Mouse (Mus musculus): ENCODE measurements at regions not wholly inside any gene's neighbourhood (a gene's known extent, or its start where the extent isn't known, plus 50 kb on each side); places are given as distances from the start of the nearest gene placed in this dataset.
A peak's percentile ranks its signal among the peaks of the same experiment; 100 is the strongest.

GRCm38 (mm10) chr2:92735784-92736183, 136.3 kb downstream of the Chst1 start:
- no peaks in the 10 kb centered on the region; the same call in 1 of the 2 replicates for H3K4me1 ChIP-seq (ENCODE audit: control insufficient read depth, insufficient read depth)
- TF ChIP-seq EP300 (IDR thresholded peaks at IDR 0.05; ENCODE audit: low read depth) (no peak), CTCF (IDR thresholded peaks at IDR 0.05; ENCODE audit: low read depth) (no peak)
- WGBS = 69% methylated on average over 5 of the region's 5 CpGs
- no peak for ATAC-seq (ENCODE audit: insufficient read depth, low read depth)
- no peak overlapping the region for H3K9ac ChIP-seq (replicated peaks; ENCODE audit: low read depth, low read length)
- H3K36me3 ChIP-seq (replicated peaks; ENCODE audit: control insufficient read depth, insufficient read depth, low read length) = no peaks in the 10 kb centered on the region
- DNase-seq (ENCODE audit: low spot score) = no peak
- H3K9me3 ChIP-seq (replicated peaks; ENCODE audit: control insufficient read depth, low read length) = no peaks in the 10 kb centered on the region
- H3K27me3 ChIP-seq (ENCODE audit: control insufficient read depth, insufficient read depth, low read length) = no peaks in the 10 kb centered on the region
- H3K27ac ChIP-seq (ENCODE audit: low read depth) = no peak overlapping the region
- H3K4me3 ChIP-seq (ENCODE audit: low read depth, low read length) = no peak overlapping the region
- no peak overlapping the region for H3K4me2 ChIP-seq (ENCODE audit: low read depth, low read length)

GRCm38 (mm10) chr2:92737301-92737700, 137.8 kb downstream of the Chst1 start:
- Histone ChIP-seq H3K27me3 (ENCODE audit: control insufficient read depth, insufficient read depth, low read length) (no peaks in the 10 kb centered on the region), H3K36me3 (replicated peaks; ENCODE audit: control insufficient read depth, insufficient read depth, low read length) (no peaks in the 10 kb centered on the region), H3K9ac (replicated peaks; ENCODE audit: low read depth, low read length) (no peak overlapping the region), H3K27ac (ENCODE audit: low read depth) (no peak overlapping the region), H3K9me3 (replicated peaks; ENCODE audit: control insufficient read depth, low read length) (no peaks in the 10 kb centered on the region), H3K4me1 (ENCODE audit: control insufficient read depth, insufficient read depth) (no peaks in the 10 kb centered on the region; the same call in 1 of the 2 replicates), H3K4me3 (ENCODE audit: low read depth, low read length) (no peak overlapping the region), H3K4me2 (ENCODE audit: low read depth, low read length) (no peak overlapping the region)
- no peak for ATAC-seq (ENCODE audit: insufficient read depth, low read depth)
- 81% methylated on average over 1 of the region's 1 CpGs for WGBS
- TF ChIP-seq CTCF (IDR thresholded peaks at IDR 0.05; ENCODE audit: low read depth) = no peak
- TF ChIP-seq EP300 (IDR thresholded peaks at IDR 0.05; ENCODE audit: low read depth) = no peak
- no peak for DNase-seq (ENCODE audit: low spot score)

- no peak overlapping the region for H3K27ac ChIP-seq (ENCODE audit: low read depth)
- H3K4me3 ChIP-seq (ENCODE audit: low read depth, low read length) = no peak overlapping the region
- peaks cover 8% of the 10 kb centered on the region; the same call in 1 of the 2 replicates for H3K4me1 ChIP-seq (ENCODE audit: control insufficient read depth, insufficient read depth)
- TF ChIP-seq CTCF (IDR thresholded peaks at IDR 0.05; ENCODE audit: low read depth) = no peak
- TF ChIP-seq EP300 (IDR thresholded peaks at IDR 0.05; ENCODE audit: low read depth) = no peak
- 51% methylated on average over 4 of the region's 4 CpGs for WGBS
- DNase-seq (ENCODE audit: low spot score) (no peak), ATAC-seq (ENCODE audit: insufficient read depth, low read depth) (no peak)
- no peaks in the 10 kb centered on the region for H3K27me3 ChIP-seq (ENCODE audit: control insufficient read depth, insufficient read depth, low read length)
- no peaks in the 10 kb centered on the region for H3K9me3 ChIP-seq (replicated peaks; ENCODE audit: control insufficient read depth, low read length)
- no peak overlapping the region for H3K9ac ChIP-seq (replicated peaks; ENCODE audit: low read depth, low read length)
- no peaks in the 10 kb centered on the region for H3K36me3 ChIP-seq (replicated peaks; ENCODE audit: control insufficient read depth, insufficient read depth, low read length)
- H3K4me2 ChIP-seq (ENCODE audit: low read depth, low read length) = no peak overlapping the region
Measured at GRCm38 (mm10) chr2:92739576-92739975, 140.1 kb downstream of the Chst1 start.

- Histone ChIP-seq H3K9me3 (replicated peaks; ENCODE audit: control insufficient read depth, low read length) (no peaks in the 10 kb centered on the region), H3K27me3 (ENCODE audit: control insufficient read depth, insufficient read depth, low read length) (no peaks in the 10 kb centered on the region), H3K4me3 (ENCODE audit: low read depth, low read length) (no peak overlapping the region), H3K27ac (ENCODE audit: low read depth) (no peak overlapping the region), H3K4me2 (ENCODE audit: low read depth, low read length) (no peak overlapping the region), H3K4me1 (ENCODE audit: control insufficient read depth, insufficient read depth) (peaks cover 8% of the 10 kb centered on the region; the same call in 1 of the 2 replicates), H3K36me3 (replicated peaks; ENCODE audit: control insufficient read depth, insufficient read depth, low read length) (no peaks in the 10 kb centered on the region), H3K9ac (replicated peaks; ENCODE audit: low read depth, low read length) (no peak overlapping the region)
- 77% methylated on average over 4 of the region's 4 CpGs for WGBS
- DNase-seq (ENCODE audit: low spot score) (no peak), ATAC-seq (ENCODE audit: insufficient read depth, low read depth) (no peak)
- no peak for TF ChIP-seq CTCF (IDR thresholded peaks at IDR 0.05; ENCODE audit: low read depth)
- no peak for TF ChIP-seq EP300 (IDR thresholded peaks at IDR 0.05; ENCODE audit: low read depth)
Measured at GRCm38 (mm10) chr2:92740776-92741295, 141.3 kb downstream of the Chst1 start.

- H3K27me3 ChIP-seq (ENCODE audit: control insufficient read depth, insufficient read depth, low read length) = no peaks in the 10 kb centered on the region
- no peaks in the 10 kb centered on the region for H3K36me3 ChIP-seq (replicated peaks; ENCODE audit: control insufficient read depth, insufficient read depth, low read length)
- no peak overlapping the region for H3K9ac ChIP-seq (replicated peaks; ENCODE audit: low read depth, low read length)
- peak overlapping the region; percentile 46 for H3K27ac ChIP-seq (ENCODE audit: low read depth)
- no peaks in the 10 kb centered on the region for H3K9me3 ChIP-seq (replicated peaks; ENCODE audit: control insufficient read depth, low read length)
- H3K4me1 ChIP-seq (ENCODE audit: control insufficient read depth, insufficient read depth) = peaks cover 8% of the 10 kb centered on the region; the same call in 1 of the 2 replicates
- peak; percentile 73; the same call in 1 of the 2 replicates for TF ChIP-seq EP300 (IDR thresholded peaks at IDR 0.05; ENCODE audit: low read depth)
- no peak for TF ChIP-seq CTCF (IDR thresholded peaks at IDR 0.05; ENCODE audit: low read depth)
- DNase-seq (ENCODE audit: low spot score) = peak; percentile 86
- WGBS = 31% methylated on average over 5 of the region's 5 CpGs
- no peak overlapping the region for H3K4me3 ChIP-seq (ENCODE audit: low read depth, low read length)
- no peak overlapping the region for H3K4me2 ChIP-seq (ENCODE audit: low read depth, low read length)
- peak; percentile 92 for ATAC-seq (ENCODE audit: insufficient read depth, low read depth)
Measured at GRCm38 (mm10) chr2:92742025-92742424, 142.5 kb downstream of the Chst1 start.

- no peaks in the 10 kb centered on the region for H3K36me3 ChIP-seq (replicated peaks; ENCODE audit: control insufficient read depth, insufficient read depth, low read length)
- H3K4me1 ChIP-seq (ENCODE audit: control insufficient read depth, insufficient read depth) = peaks cover 8% of the 10 kb centered on the region; the same call in 1 of the 2 replicates
- TF ChIP-seq CTCF (IDR thresholded peaks at IDR 0.05; ENCODE audit: low read depth) = no peak
- no peak for TF ChIP-seq EP300 (IDR thresholded peaks at IDR 0.05; ENCODE audit: low read depth)
- H3K9ac ChIP-seq (replicated peaks; ENCODE audit: low read depth, low read length) = no peak overlapping the region
- H3K9me3 ChIP-seq (replicated peaks; ENCODE audit: control insufficient read depth, low read length) = no peaks in the 10 kb centered on the region
- DNase-seq (ENCODE audit: low spot score) = no peak
- H3K4me3 ChIP-seq (ENCODE audit: low read depth, low read length) = no peak overlapping the region
- ATAC-seq (ENCODE audit: insufficient read depth, low read depth) = no peak
- H3K27ac ChIP-seq (ENCODE audit: low read depth) = peak overlapping the region; percentile 46
- H3K27me3 ChIP-seq (ENCODE audit: control insufficient read depth, insufficient read depth, low read length) = no peaks in the 10 kb centered on the region
- H3K4me2 ChIP-seq (ENCODE audit: low read depth, low read length) = no peak overlapping the region
Measured at GRCm38 (mm10) chr2:92742671-92743070, 143.2 kb downstream of the Chst1 start.
